Mouse (Mus musculus) intestine, postnatal 0 days (tissue): ENCODE measurements around the gene Ccdc85c. TPM values are rescaled to one million over a fixed set of nuclear protein-coding genes. Genes with fewer than 3 reads are reported as not detected.

ENCODE experiments used
- ATAC-seq: fragments of 200-750 bp; cut with Nextera tagmentation; 2 replicates; pipeline ENCODE4 v1.8.0; 2017; ENCODE audit warnings: mild to moderate bottlenecking, moderate TSS enrichment, moderate library complexity
- H3K27ac ChIP-seq: fragments of 300-500 bp; sonication (generic); 2 replicates; pipeline ENCODE4 v1.5.1; 2014; ENCODE audit warnings: mild to moderate bottlenecking, low read depth, low read length, moderate library complexity
- H3K27me3 ChIP-seq: fragments of 300-500 bp; sonication (generic); replicated peaks from 2 replicates; pipeline ENCODE4 v1.6.1; 2014; ENCODE audit warnings: low read length, mixed read lengths; ENCODE audit not compliant: control insufficient read depth, insufficient read depth
- H3K36me3 ChIP-seq: fragments of 300-500 bp; sonication (generic); 2 replicates; pipeline ENCODE4 v1.6.1; 2014; ENCODE audit warnings: mild to moderate bottlenecking, moderate library complexity; ENCODE audit not compliant: control insufficient read depth, insufficient read depth
- H3K4me1 ChIP-seq: fragments of 300-500 bp; sonication (generic); replicated peaks from 2 replicates; pipeline ENCODE4 v1.6.1; 2014; ENCODE audit warnings: antibody characterized with exemption, low read length, mixed read lengths; ENCODE audit not compliant: control insufficient read depth, insufficient read depth
- H3K4me2 ChIP-seq: fragments of 300-500 bp; sonication (generic); replicated peaks from 2 replicates; pipeline ENCODE4 v1.6.1; 2014; ENCODE audit warnings: low read depth, mild to moderate bottlenecking, moderate library complexity
- H3K4me3 ChIP-seq: fragments of 300-500 bp; sonication (generic); 2 replicates; pipeline ENCODE4 v1.5.1; 2014; ENCODE audit warnings: low read depth, low read length
- H3K9ac ChIP-seq: fragments of 300-500 bp; sonication (generic); 2 replicates; pipeline ENCODE4 v1.6.1; 2014; ENCODE audit warnings: mild to moderate bottlenecking, low read depth, low read length
- H3K9me3 ChIP-seq: fragments of 300-500 bp; sonication (generic); 2 replicates; pipeline ENCODE4 v1.6.1; 2016; ENCODE audit warnings: mixed run types; ENCODE audit not compliant: control insufficient read depth
- CTCF ChIP-seq: sonication (generic); IDR thresholded peaks from 2 replicates; pipeline ENCODE4 v1.5.1; 2016; ENCODE audit warnings: low read depth, mild to moderate bottlenecking, control low read depth, antibody characterized with exemption, moderate library complexity
- WGBS: fragments of 180-500 bp; shearing (Covaris S2); extraction: QIAGEN DNeasy Blood & Tissue Kit; methylation state at CpG from one replicate; pipeline ENCODE4 v1.1.7; 2014; 5-methylcytosine and 5-hydroxymethylcytosine counted together
- polyA plus RNA-seq: library from polyadenylated mRNA; unstranded; fragments of >200 nt; fragmentation: Nextera tagmentation; extraction: Ambion mirVana; gene quantifications from 2 replicates; pipeline ENCODE4 v1.2.1, GENCODE M21; 2015

The Ccdc85c gene
- polyA plus RNA-seq, 1 experiment from 2014 or later: 10.1 TPM

DNA sequence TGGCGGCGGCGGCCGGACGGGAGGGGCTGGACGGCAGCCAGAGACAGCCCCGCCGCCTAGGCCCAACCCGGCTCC, 96.1 kb downstream of the Ccdc85c start, which contains the start of gene Setd3:
Gene Setd3 (minus strand): TSS at position 69 of the 75 bp plus-strand sequence.
- WGBS: 0% methylated on average over 6 of the region's 9 CpGs
- Histone ChIP-seq H3K27me3 (no peaks in the 10 kb centered on the region), H3K4me1 (0 out of 2 replicates have a peak, but pooled peaks cover 3% of the 10 kb centered on the region), H3K36me3 (peaks cover 17% of the 10 kb centered on the region), H3K4me2 (peak within 1 kb of the TSS; percentile 93), H3K4me3 (peak within 1 kb of the TSS; percentile 97), H3K9me3 (no peaks in the 10 kb centered on the region), H3K27ac (peak within 1 kb of the TSS; percentile 99), H3K9ac (peak within 1 kb of the TSS; percentile 98)
- no peak for TF ChIP-seq CTCF
- no peak for ATAC-seq

DNA sequence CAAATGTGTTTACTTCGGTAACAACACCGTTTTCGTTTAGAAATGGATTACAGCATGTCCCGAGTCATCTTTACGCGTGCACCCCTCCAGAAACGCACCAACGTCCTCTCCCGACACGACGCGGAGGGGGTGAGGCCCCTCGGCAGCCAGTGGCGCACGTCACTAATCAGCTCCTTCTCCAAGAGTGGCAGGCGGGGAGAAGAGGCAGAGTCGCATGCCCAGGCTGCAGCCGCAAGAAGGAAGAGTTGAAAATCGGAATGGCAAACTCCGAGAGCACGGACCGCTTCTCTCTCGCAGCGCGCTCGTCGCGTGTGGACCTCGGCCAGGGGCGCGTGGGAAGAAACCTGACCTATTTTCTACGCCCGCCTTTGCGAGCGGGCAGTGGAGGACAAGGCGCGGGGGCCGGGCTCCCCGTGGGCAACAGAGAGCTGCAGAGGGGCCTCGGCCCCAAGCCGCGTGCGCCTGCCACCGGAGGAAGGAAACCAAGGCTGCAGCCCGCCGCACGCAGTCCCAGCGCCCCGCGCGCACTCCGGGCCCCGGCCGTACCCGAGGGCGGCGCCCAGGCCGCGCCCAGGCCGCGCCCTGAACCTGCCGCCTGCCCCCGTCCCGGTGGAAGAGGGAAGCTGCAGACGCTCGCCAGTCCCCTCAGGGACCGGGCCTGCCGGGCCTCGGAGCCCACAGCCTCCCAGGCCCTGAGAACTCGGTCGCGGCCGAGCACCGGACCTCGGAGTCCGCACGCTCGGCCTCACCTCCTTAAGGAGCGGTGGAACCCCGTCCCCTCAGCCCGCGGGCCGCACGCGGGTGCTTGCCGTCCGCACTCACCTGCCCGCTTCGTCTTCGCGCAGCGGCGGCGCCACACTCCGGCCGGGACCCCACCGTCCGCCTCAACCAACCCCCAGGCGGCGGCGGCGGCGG, 96.6 kb downstream of the Ccdc85c start:
- WGBS: under 1% methylated on average over 88 of the region's 103 CpGs
- TF ChIP-seq CTCF: no peak

DNA sequence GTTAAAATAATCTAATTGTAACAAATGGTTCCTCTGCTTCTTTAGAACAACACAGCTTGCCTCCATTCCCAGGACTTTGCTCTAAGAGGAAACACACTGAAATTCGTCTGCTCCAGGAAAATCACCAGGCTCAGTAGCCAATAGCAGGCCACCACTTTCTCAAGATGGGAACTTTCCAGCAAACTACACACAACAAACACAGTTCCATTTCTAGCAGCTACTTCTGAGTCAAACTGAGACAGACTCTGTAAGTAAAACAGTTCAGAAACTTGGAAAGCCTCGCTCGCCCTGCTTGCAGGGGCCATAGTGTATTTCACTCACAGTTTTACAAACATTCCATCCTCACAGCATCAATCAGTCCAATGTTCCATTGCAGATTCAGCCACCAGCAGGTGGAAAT, 98.9 kb downstream of the Ccdc85c start:
- H3K9me3 ChIP-seq: no peaks in the 10 kb centered on the region
- H3K4me1 ChIP-seq: 0 out of 2 replicates have a peak, but pooled peaks cover 3% of the 10 kb centered on the region
- ATAC-seq: no peak
- no peak overlapping the region for H3K9ac ChIP-seq
- no peak overlapping the region; the same call in 1 of the 2 replicates for H3K27ac ChIP-seq
- 56% methylated on average over 3 of the region's 3 CpGs for WGBS
- no peak for TF ChIP-seq CTCF
- H3K4me3 ChIP-seq: no peak overlapping the region
- no peaks in the 10 kb centered on the region for H3K27me3 ChIP-seq
- no peaks in the 10 kb centered on the region for H3K36me3 ChIP-seq
- no peak overlapping the region for H3K4me2 ChIP-seq

More for the DNA sequence above, 96.6 kb downstream of the Ccdc85c start:
- Histone ChIP-seq H3K27ac (peak overlapping the region; percentile 99), H3K4me2 (peak overlapping the region; percentile 93), H3K27me3 (no peaks in the 10 kb centered on the region), H3K4me1 (0 out of 2 replicates have a peak, but pooled peaks cover 3% of the 10 kb centered on the region), H3K36me3 (peaks cover 12% of the 10 kb centered on the region), H3K9me3 (no peaks in the 10 kb centered on the region), H3K4me3 (peak overlapping the region; percentile 97), H3K9ac (peak overlapping the region; percentile 98)
- peak; percentile 65 for ATAC-seq

DNA sequence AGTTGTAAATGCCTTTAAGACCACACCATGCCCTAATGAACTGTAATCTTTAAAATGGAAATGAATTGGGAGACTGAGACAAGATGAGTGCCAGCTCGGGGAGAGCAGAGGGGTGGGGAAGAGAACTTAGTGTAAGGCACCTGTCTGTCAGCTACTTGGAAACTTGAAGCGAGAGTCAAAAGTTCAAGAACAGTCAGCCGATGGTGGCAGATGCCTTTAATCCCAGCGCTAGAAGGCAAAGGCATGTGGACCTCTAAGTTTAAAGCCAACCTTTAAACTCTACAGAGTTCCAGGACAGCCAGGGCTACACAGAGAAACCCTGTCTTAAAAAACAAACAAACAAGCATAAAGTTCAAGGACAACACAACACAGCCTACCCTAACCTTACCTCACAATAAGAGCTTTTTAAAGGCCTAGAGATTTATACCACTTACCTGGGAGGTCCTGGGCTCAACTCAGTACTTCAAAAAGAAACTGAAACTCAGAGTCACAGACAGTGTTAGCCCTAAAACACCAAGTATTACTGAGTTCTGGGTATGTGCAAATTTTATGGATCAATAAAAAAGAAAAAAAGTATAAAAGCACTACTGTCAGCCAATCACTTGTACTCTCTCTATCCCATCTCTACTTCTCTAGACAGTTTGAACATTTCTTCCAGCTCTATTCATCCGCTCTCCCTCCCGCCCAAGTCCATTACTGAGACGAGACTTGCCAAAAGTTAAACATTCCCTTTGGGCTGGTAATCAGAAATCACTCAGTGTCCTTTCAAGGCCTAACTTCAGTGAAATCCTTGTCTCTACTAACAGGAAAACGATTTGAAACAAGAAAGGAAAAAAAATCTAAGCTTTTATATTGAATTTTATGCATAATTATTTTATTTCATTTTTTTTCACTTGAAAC, 100.4 kb downstream of the Ccdc85c start:
- Histone ChIP-seq H3K9me3 (no peaks in the 10 kb centered on the region), H3K4me2 (peak overlapping the region; percentile 43), H3K27ac (0 out of 2 replicates have a peak overlapping the region, but pooled peaks have one; percentile 15), H3K36me3 (no peaks in the 10 kb centered on the region), H3K4me3 (peak overlapping the region; percentile 22; the same call in 1 of the 2 replicates), H3K27me3 (no peaks in the 10 kb centered on the region), H3K9ac (no peak overlapping the region), H3K4me1 (0 out of 2 replicates have a peak, but pooled peaks cover 3% of the 10 kb centered on the region)
- ATAC-seq: no peak
- TF ChIP-seq CTCF: no peak
- WGBS: 34% methylated on average over 8 of the region's 8 CpGs

DNA sequence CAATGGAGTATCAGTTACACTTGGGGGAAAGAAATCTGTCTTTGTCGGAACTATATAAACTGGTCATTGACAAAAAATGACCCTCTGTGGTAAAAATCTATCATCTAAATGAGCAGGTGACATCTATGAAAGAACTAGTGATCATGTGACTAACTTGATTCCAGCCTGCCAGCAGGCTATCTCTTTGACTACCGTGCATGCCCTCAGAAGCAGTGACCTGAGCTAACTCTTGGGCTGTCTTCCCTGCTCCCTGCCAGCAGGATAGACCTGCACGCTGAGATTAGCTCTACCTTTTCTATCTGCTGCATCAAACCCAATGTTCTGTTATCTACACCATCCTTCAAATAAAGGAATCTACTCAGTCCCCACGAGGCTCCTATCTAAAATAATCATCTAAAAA, 102.6 kb downstream of the Ccdc85c start:
- ATAC-seq: no peak
- TF ChIP-seq CTCF: no peak
- H3K9ac ChIP-seq: no peak overlapping the region
- 52% methylated on average over 4 of the region's 4 CpGs for WGBS
- no peak overlapping the region for H3K4me3 ChIP-seq
- H3K4me1 ChIP-seq: peaks cover 6% of the 10 kb centered on the region; the same call in 1 of the 2 replicates
- H3K27ac ChIP-seq: no peak overlapping the region
- H3K27me3 ChIP-seq: no peaks in the 10 kb centered on the region
- no peaks in the 10 kb centered on the region for H3K9me3 ChIP-seq
- H3K4me2 ChIP-seq: no peak overlapping the region
- no peaks in the 10 kb centered on the region for H3K36me3 ChIP-seq

DNA sequence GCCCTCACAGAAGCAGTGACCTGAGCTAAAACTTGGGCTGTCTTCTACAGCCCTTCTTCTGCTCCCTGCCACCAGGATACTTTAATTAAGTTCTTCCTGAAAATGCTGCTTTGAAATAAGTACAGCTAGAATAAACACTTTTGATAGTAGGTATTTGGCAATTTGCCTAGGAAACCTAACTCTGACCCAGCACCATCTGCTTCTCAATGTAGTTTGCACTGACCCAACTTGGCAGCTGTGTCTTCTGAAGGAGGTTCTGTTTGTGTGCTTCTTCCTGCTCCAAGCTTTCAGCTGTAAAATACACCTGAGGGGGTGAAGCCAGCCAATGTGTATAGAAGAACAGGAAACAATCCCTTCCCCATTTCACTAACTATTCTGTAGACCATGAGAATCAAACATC, 103.9 kb downstream of the Ccdc85c start:
- H3K27ac ChIP-seq: no peak overlapping the region
- no peak for TF ChIP-seq CTCF
- no peaks in the 10 kb centered on the region for H3K9me3 ChIP-seq
- H3K9ac ChIP-seq: no peak overlapping the region
- no peak overlapping the region for H3K4me3 ChIP-seq
- no peak overlapping the region for H3K4me2 ChIP-seq
- H3K36me3 ChIP-seq: no peaks in the 10 kb centered on the region
- no peaks in the 10 kb centered on the region for H3K27me3 ChIP-seq
- H3K4me1 ChIP-seq: peaks cover 6% of the 10 kb centered on the region; the same call in 1 of the 2 replicates
- no peak for ATAC-seq
